ENCODE assay signal across 8 mouse cellular contexts in the genomic region with DNA sequence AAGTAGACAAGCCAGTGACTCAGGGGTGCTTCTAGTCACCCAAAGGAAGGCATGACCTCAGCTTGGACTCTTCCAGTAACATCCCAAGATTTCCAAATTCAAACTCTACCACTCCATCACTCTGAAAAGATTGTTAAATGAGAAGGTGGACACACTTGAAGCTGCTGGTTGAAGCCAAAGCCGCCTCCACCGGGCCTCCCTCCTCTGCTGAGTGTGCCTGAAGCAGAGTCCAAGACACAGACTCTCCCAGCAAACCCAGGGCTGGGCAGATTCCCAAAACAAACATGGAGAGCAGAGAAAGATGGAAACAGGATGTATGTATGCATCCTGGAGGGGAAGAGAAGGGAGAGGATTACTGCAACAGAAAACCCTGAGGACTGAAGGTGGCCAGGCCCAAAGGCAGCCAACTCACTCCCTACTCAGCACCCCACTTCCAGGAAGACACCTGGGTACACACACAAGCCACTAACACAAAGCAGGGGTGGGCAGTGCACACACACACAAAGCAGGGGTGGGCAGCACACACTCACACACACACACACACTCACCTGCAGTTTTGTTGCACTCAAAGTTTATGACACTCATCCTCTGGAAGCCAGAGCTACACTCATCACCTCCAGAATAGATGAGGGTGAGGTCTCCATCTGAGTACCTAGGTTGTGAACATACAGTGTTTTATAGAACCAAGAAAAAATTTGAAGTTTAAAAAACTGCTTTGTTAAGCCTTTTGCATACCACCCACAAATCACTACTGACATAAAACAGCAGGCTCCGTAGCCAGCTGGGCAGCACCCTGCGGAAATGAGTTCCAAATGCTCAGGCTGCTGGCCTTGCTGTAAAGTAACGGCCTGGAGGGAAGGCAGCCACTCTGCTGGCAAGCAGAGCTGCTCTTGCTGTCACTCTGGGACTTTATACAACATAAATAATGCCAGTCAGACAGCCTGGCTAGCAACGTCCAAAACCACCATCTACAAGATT. TPM values are rescaled to one million over a fixed set of nuclear protein-coding genes. Genes with fewer than 3 reads are reported as not detected.
A peak's percentile ranks its signal among the peaks of the same experiment; 100 is the strongest.
DNase-seq lines count a peak whose midpoint lies in the region; ATAC-seq lines count a peak whose summit lies in the region.

No protein-coding gene starts in this region.

- no peak overlapping the region for H3K4me2 ChIP-seq in forebrain, embryonic 15.5 days (replicated peaks)
- no peak overlapping the region for H3K4me2 ChIP-seq in forebrain, embryonic 11.5 days (ENCODE audit: low read depth, low read length, severe bottlenecking)
- no peak overlapping the region for H3K4me2 ChIP-seq in intestine, embryonic 16.5 days (ENCODE audit: low read depth, low read length)
- H3K4me2 ChIP-seq in liver, embryonic 12.5 days, result no peak overlapping the region
- no peak overlapping the region for H3K4me2 ChIP-seq in stomach, embryonic 15.5 days

- no peaks in the 10 kb centered on the region for H3K9me3 ChIP-seq in forebrain, embryonic 15.5 days
- H3K9me3 ChIP-seq in forebrain, embryonic 11.5 days (ENCODE audit: control insufficient read depth, low read length), result no peaks in the 10 kb centered on the region
- no peaks in the 10 kb centered on the region for H3K9me3 ChIP-seq in intestine, embryonic 16.5 days (ENCODE audit: control insufficient read depth, low read length)
- H3K9me3 ChIP-seq in liver, embryonic 12.5 days (replicated peaks), result no peaks in the 10 kb centered on the region
- no peaks in the 10 kb centered on the region for H3K9me3 ChIP-seq in stomach, embryonic 15.5 days

- intact Hi-C loops in gastrocnemius, postnatal 14 days (cut with DNase I; ENCODE audit: low total_unique reads), result no loop called here

- ATAC-seq in forebrain, embryonic 15.5 days (replicated peaks), result 0 out of 2 replicates have a peak, but pooled peaks have one; percentile 31
- no peak for ATAC-seq in forebrain, embryonic 11.5 days (replicated peaks; ENCODE audit: low FRiP score)
- peak; percentile 13; the same call in 1 of the 2 replicates for ATAC-seq in intestine, embryonic 16.5 days
- no peak for ATAC-seq in liver, embryonic 12.5 days
- peak; percentile 29; the same call in 1 of the 2 replicates for ATAC-seq in stomach, embryonic 15.5 days (ENCODE audit: insufficient read depth, low FRiP score, low read depth)

- no peaks in the 10 kb centered on the region for H3K27me3 ChIP-seq in forebrain, embryonic 15.5 days
- H3K27me3 ChIP-seq in forebrain, embryonic 11.5 days (ENCODE audit: control insufficient read depth, insufficient read depth, low read length), result no peaks in the 10 kb centered on the region
- H3K27me3 ChIP-seq in intestine, embryonic 16.5 days (replicated peaks; ENCODE audit: control insufficient read depth, insufficient read depth, low read length), result no peaks in the 10 kb centered on the region
- H3K27me3 ChIP-seq in liver, embryonic 12.5 days (replicated peaks), result 0 out of 2 replicates have a peak, but pooled peaks cover 4% of the 10 kb centered on the region
- H3K27me3 ChIP-seq in stomach, embryonic 15.5 days (replicated peaks), result no peaks in the 10 kb centered on the region

- no peak overlapping the region for H3K4me3 ChIP-seq in forebrain, embryonic 15.5 days
- H3K4me3 ChIP-seq in forebrain, embryonic 11.5 days (ENCODE audit: low read depth, low read length), result no peak overlapping the region
- no peak overlapping the region for H3K4me3 ChIP-seq in intestine, embryonic 16.5 days (ENCODE audit: low read length)
- no peak overlapping the region for H3K4me3 ChIP-seq in liver, embryonic 12.5 days
- H3K4me3 ChIP-seq in stomach, embryonic 15.5 days (replicated peaks), result no peak overlapping the region

- H3K9ac ChIP-seq in forebrain, embryonic 15.5 days (replicated peaks), result no peak overlapping the region
- no peak overlapping the region for H3K9ac ChIP-seq in forebrain, embryonic 11.5 days (ENCODE audit: low read length)
- peak overlapping the region; percentile 39 for H3K9ac ChIP-seq in intestine, embryonic 16.5 days (ENCODE audit: low read depth, low read length)
- no peak overlapping the region for H3K9ac ChIP-seq in liver, embryonic 12.5 days
- no peak overlapping the region for H3K9ac ChIP-seq in stomach, embryonic 15.5 days

- H3K27ac ChIP-seq in forebrain, embryonic 15.5 days (replicated peaks), result peak overlapping the region; percentile 49; the same call in 1 of the 2 replicates
- H3K27ac ChIP-seq in forebrain, embryonic 11.5 days (ENCODE audit: low read depth, low read length), result no peak overlapping the region
- H3K27ac ChIP-seq in intestine, embryonic 16.5 days (ENCODE audit: low read length), result peak overlapping the region; percentile 87
- peak overlapping the region; percentile 46 for H3K27ac ChIP-seq in liver, embryonic 12.5 days
- peak overlapping the region; percentile 89 for H3K27ac ChIP-seq in stomach, embryonic 15.5 days

- WGBS in forebrain, embryonic 15.5 days, result 57% methylated on average over 6 of the region's 6 CpGs
- 81% methylated on average over 6 of the region's 6 CpGs for WGBS in forebrain, embryonic 11.5 days
- WGBS in intestine, embryonic 16.5 days, result 32% methylated on average over 6 of the region's 6 CpGs
- WGBS in liver, embryonic 12.5 days (ENCODE audit: insufficient replicate concordance), result 70% methylated on average over 6 of the region's 6 CpGs
- WGBS in stomach, embryonic 15.5 days, result 30% methylated on average over 6 of the region's 6 CpGs

- peaks cover 21% of the 10 kb centered on the region; the same call in 1 of the 2 replicates for H3K36me3 ChIP-seq in forebrain, embryonic 15.5 days
- no peaks in the 10 kb centered on the region; the same call in 1 of the 2 replicates for H3K36me3 ChIP-seq in forebrain, embryonic 11.5 days (ENCODE audit: control insufficient read depth, insufficient read depth, low read length)
- H3K36me3 ChIP-seq in intestine, embryonic 16.5 days (ENCODE audit: control insufficient read depth, insufficient read depth, low read length), result no peaks in the 10 kb centered on the region
- peaks cover 40% of the 10 kb centered on the region for H3K36me3 ChIP-seq in liver, embryonic 12.5 days
- H3K36me3 ChIP-seq in stomach, embryonic 15.5 days, result peaks cover 7% of the 10 kb centered on the region

- DNase-seq in forebrain, embryonic 11.5 days (ENCODE audit: low spot score), result no peak
- peak; percentile 71 for DNase-seq in adrenal gland, postnatal 14 days
- peak; percentile 61 for DNase-seq in gastrocnemius, postnatal 14 days
- no peak for DNase-seq in thymus, postnatal 36 days

- H3K4me1 ChIP-seq in forebrain, embryonic 15.5 days, result peaks cover 14% of the 10 kb centered on the region
- H3K4me1 ChIP-seq in forebrain, embryonic 11.5 days (replicated peaks; ENCODE audit: control insufficient read depth, insufficient read depth, low read length), result no peaks in the 10 kb centered on the region
- H3K4me1 ChIP-seq in intestine, embryonic 16.5 days (ENCODE audit: control insufficient read depth, insufficient read depth, low read length), result peaks cover 44% of the 10 kb centered on the region
- peaks cover 33% of the 10 kb centered on the region for H3K4me1 ChIP-seq in liver, embryonic 12.5 days
- H3K4me1 ChIP-seq in stomach, embryonic 15.5 days, result peaks cover 38% of the 10 kb centered on the region

RNA-seq across cellular contexts. Expression of a gene that starts 44.4 kb away (rescaled TPM):
- 10.8 and 11.0 TPM in 2 replicates for polyA plus RNA-seq in forebrain, embryonic 15.5 days (2015; fragmentation: Nextera tagmentation; extraction: Ambion mirVana)
- polyA plus RNA-seq in forebrain, embryonic 11.5 days (2014; fragmentation: Nextera tagmentation; extraction: Ambion mirVana), result 21.0 and 21.7 TPM in 2 replicates
- 65.2 and 75.4 TPM in 2 replicates for total RNA-seq in adrenal gland, postnatal 14 days (2021)
- total RNA-seq in gastrocnemius, postnatal 14 days (2021), result 10 to 100 TPM; 64.3 to 72.6 TPM
- 26.6 and 36.2 TPM in 2 replicates for polyA plus RNA-seq in intestine, embryonic 16.5 days (2015; fragmentation: Nextera tagmentation; extraction: Ambion mirVana)
- polyA plus RNA-seq in liver, embryonic 12.5 days (2016; fragmentation: Nextera tagmentation; extraction: Ambion mirVana), result 24.7 and 25.3 TPM in 2 replicates
- 35.1 and 36.1 TPM in 2 replicates for polyA plus RNA-seq in stomach, embryonic 15.5 days (2015; fragmentation: Nextera tagmentation; extraction: Ambion mirVana)

RNA-seq across cellular contexts. Expression of a gene that starts 49.4 kb away (rescaled TPM):
- polyA plus RNA-seq in forebrain, embryonic 15.5 days (2015; fragmentation: Nextera tagmentation; extraction: Ambion mirVana), result not detected in 2 replicates
- not detected in 2 replicates for polyA plus RNA-seq in forebrain, embryonic 11.5 days (2014; fragmentation: Nextera tagmentation; extraction: Ambion mirVana)
- total RNA-seq in adrenal gland, postnatal 14 days (2021), result 1.2 and 18.3 TPM in 2 replicates
- total RNA-seq in gastrocnemius, postnatal 14 days (2021), result not detected
- 0.31 and 0.32 TPM in 2 replicates for polyA plus RNA-seq in intestine, embryonic 16.5 days (2015; fragmentation: Nextera tagmentation; extraction: Ambion mirVana)
- not detected in 2 replicates for polyA plus RNA-seq in liver, embryonic 12.5 days (2016; fragmentation: Nextera tagmentation; extraction: Ambion mirVana)
- 0.17 and 1.1 TPM in 2 replicates for polyA plus RNA-seq in stomach, embryonic 15.5 days (2015; fragmentation: Nextera tagmentation; extraction: Ambion mirVana)

Comparison
In these comparisons a context has a peak if more than half of its experiments do, and no peak if none do; other contexts are left out.
1. ATAC-seq: peak in forebrain, embryonic 15.5 days (single experiment), intestine, embryonic 16.5 days (single experiment) and stomach, embryonic 15.5 days (single experiment); none in forebrain, embryonic 11.5 days (single experiment) and liver, embryonic 12.5 days (single experiment).
2. DNase-seq: peak in adrenal gland, postnatal 14 days (single experiment) and gastrocnemius, postnatal 14 days (single experiment); none in forebrain, embryonic 11.5 days (single experiment) and thymus, postnatal 36 days (0 of 2).